8 mouse cellular contexts compared by ENCODE assay signal in the genomic region with DNA sequence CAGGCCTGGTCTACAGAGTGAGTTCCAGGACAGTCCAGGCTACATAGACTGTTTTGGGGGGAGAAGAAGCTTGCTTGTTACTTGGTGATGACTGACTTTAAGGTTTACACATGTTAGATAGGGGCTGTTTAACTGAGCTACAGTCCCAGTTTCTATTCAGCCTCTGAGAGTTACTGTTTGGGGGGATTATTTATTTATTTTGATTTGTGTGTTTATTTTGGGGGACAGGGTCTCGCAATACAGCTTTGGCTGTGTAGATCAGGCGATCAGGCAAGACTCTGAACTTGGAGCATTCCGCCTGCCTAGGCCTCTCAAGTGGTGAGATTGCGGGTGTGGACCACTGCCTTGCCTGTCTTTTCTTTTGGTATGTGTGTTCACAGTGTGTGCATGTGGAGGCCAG. TPM values are rescaled to one million over a fixed set of nuclear protein-coding genes. Genes with fewer than 3 reads are reported as not detected.
A peak's percentile ranks its signal among the peaks of the same experiment; 100 is the strongest.
DNase-seq lines count a peak whose midpoint lies in the region; ATAC-seq lines count a peak whose summit lies in the region.

No protein-coding gene starts in this region.

- peaks cover 41% of the 10 kb centered on the region for H3K36me3 ChIP-seq in erythroblast, embryonic 14.5 days (ENCODE audit: control insufficient read depth)
- H3K36me3 ChIP-seq in neural tube, embryonic 11.5 days (ENCODE audit: control insufficient read depth, insufficient read depth, low read length) = no peaks in the 10 kb centered on the region
- H3K36me3 ChIP-seq in liver, embryonic 13.5 days = no peaks in the 10 kb centered on the region

- 85% methylated on average over 4 of the region's 4 CpGs for WGBS in neural tube, embryonic 11.5 days
- 52% methylated on average over 4 of the region's 4 CpGs for WGBS in liver, embryonic 13.5 days (ENCODE audit: insufficient replicate concordance)

- H3K4me3 ChIP-seq in erythroblast, embryonic 14.5 days (replicated peaks) = peak overlapping the region; percentile 98
- H3K4me3 ChIP-seq in neural tube, embryonic 11.5 days (ENCODE audit: low read depth, low read length) = no peak overlapping the region
- peak overlapping the region; percentile 96 for H3K4me3 ChIP-seq in liver, embryonic 13.5 days (replicated peaks)

- H3K4me1 ChIP-seq in erythroblast, embryonic 14.5 days (ENCODE audit: control insufficient read depth) = peaks cover 81% of the 10 kb centered on the region
- H3K4me1 ChIP-seq in neural tube, embryonic 11.5 days (ENCODE audit: control insufficient read depth, insufficient read depth, low read length) = peaks cover 12% of the 10 kb centered on the region; the same call in 1 of the 2 replicates
- peaks cover 74% of the 10 kb centered on the region for H3K4me1 ChIP-seq in liver, embryonic 13.5 days (replicated peaks)

- no peaks in the 10 kb centered on the region for H3K9me3 ChIP-seq in erythroblast, embryonic 14.5 days (ENCODE audit: control insufficient read depth, low read length)
- H3K9me3 ChIP-seq in neural tube, embryonic 11.5 days (ENCODE audit: control insufficient read depth, low read length) = no peaks in the 10 kb centered on the region
- H3K9me3 ChIP-seq in liver, embryonic 13.5 days (replicated peaks) = no peaks in the 10 kb centered on the region

- no peak overlapping the region for H3K9ac ChIP-seq in neural tube, embryonic 11.5 days (ENCODE audit: low read length)
- peak overlapping the region; percentile 99 for H3K9ac ChIP-seq in liver, embryonic 13.5 days

- H3K27me3 ChIP-seq in erythroblast, embryonic 14.5 days (ENCODE audit: control insufficient read depth) = no peaks in the 10 kb centered on the region
- no peaks in the 10 kb centered on the region for H3K27me3 ChIP-seq in neural tube, embryonic 11.5 days (ENCODE audit: control insufficient read depth, insufficient read depth, low read length)
- H3K27me3 ChIP-seq in liver, embryonic 13.5 days = no peaks in the 10 kb centered on the region

- no peak for DNase-seq in neural tube, embryonic 11.5 days (ENCODE audit: low spot score)
- no peak for DNase-seq in neural tube, embryonic 10.5 days (ENCODE audit: extremely low spot score, low spot score)
- DNase-seq in liver, embryonic 13.5 days = no peak
- DNase-seq in right cerebral cortex, postnatal 36 days (ENCODE audit: low spot score in 2 of 2) = no peak
- DNase-seq in retina, postnatal 1 day = no peak
- no peak for DNase-seq in layer of hippocampus, adult 8-10 months (ENCODE audit: low spot score in 2 of 2)

- no peak overlapping the region for H3K27ac ChIP-seq in neural tube, embryonic 11.5 days (ENCODE audit: low read depth, low read length)
- H3K27ac ChIP-seq in liver, embryonic 13.5 days = peak overlapping the region; percentile 100

- peak overlapping the region; percentile 39 for H3K4me2 ChIP-seq in neural tube, embryonic 11.5 days (ENCODE audit: low read depth)
- H3K4me2 ChIP-seq in liver, embryonic 13.5 days = peak overlapping the region; percentile 85

- no peak for ATAC-seq in erythroblast, adult 5-6 weeks (replicated peaks; ENCODE audit: low FRiP score, poor library complexity, severe bottlenecking)
- ATAC-seq in neural tube, embryonic 11.5 days (ENCODE audit: insufficient read depth, low FRiP score, low TSS enrichment) = no peak
- ATAC-seq in liver, embryonic 13.5 days (ENCODE audit: low read depth) = no peak

RNA-seq across cellular contexts. Expression of a gene that starts 1.4 kb away (rescaled TPM):
- 4.2 and 4.7 TPM in 2 replicates for polyA plus RNA-seq in erythroblast, embryonic 14.5 days (2012)
- total RNA-seq in erythroblast, adult 5-6 weeks (2015; ENCODE audit: low replicate concordance) = 15.7 and 43.2 TPM in 2 replicates
- 40.7 and 47.1 TPM in 2 replicates for total RNA-seq in erythroblast, adult 5-6 weeks (2017; ENCODE audit: low replicate concordance)
- polyA plus RNA-seq in neural tube, embryonic 11.5 days (2014; fragmentation: Nextera tagmentation; extraction: Ambion mirVana) = 25.4 and 27.8 TPM in 2 replicates
- 26.0 and 30.7 TPM in 2 replicates for polyA plus RNA-seq in liver, embryonic 13.5 days (2015; fragmentation: Nextera tagmentation; extraction: Ambion mirVana)
- total RNA-seq in layer of hippocampus, adult 8-10 months (2022) = 10 to 100 TPM; 48.9 to 51.9 (median 49.3) TPM

RNA-seq across cellular contexts. Expression of a gene that starts 28.4 kb away (rescaled TPM):
- 1.4 and 2.1 TPM in 2 replicates for polyA plus RNA-seq in erythroblast, embryonic 14.5 days (2012)
- total RNA-seq in erythroblast, adult 5-6 weeks (2015; ENCODE audit: low replicate concordance) = 0.96 and 2.3 TPM in 2 replicates
- 1.3 and 2.0 TPM in 2 replicates for total RNA-seq in erythroblast, adult 5-6 weeks (2017; ENCODE audit: low replicate concordance)
- polyA plus RNA-seq in neural tube, embryonic 11.5 days (2014; fragmentation: Nextera tagmentation; extraction: Ambion mirVana) = 7.2 and 8.3 TPM in 2 replicates
- polyA plus RNA-seq in liver, embryonic 13.5 days (2015; fragmentation: Nextera tagmentation; extraction: Ambion mirVana) = 5.5 and 7.1 TPM in 2 replicates
- 10 to 100 TPM; 11.4 to 18.4 (median 12.8) TPM for total RNA-seq in layer of hippocampus, adult 8-10 months (2022)

RNA-seq across cellular contexts. Expression of a gene that starts 43.9 kb away (rescaled TPM):
- polyA plus RNA-seq in erythroblast, embryonic 14.5 days (2012) = 6.8 and 7.8 TPM in 2 replicates
- 11.1 and 21.5 TPM in 2 replicates for total RNA-seq in erythroblast, adult 5-6 weeks (2015; ENCODE audit: low replicate concordance)
- 16.0 and 24.9 TPM in 2 replicates for total RNA-seq in erythroblast, adult 5-6 weeks (2017; ENCODE audit: low replicate concordance)
- 32.0 and 35.8 TPM in 2 replicates for polyA plus RNA-seq in neural tube, embryonic 11.5 days (2014; fragmentation: Nextera tagmentation; extraction: Ambion mirVana)
- polyA plus RNA-seq in liver, embryonic 13.5 days (2015; fragmentation: Nextera tagmentation; extraction: Ambion mirVana) = 30.7 and 34.4 TPM in 2 replicates
- 10 to 100 TPM; 40.7 to 43.8 (median 41.8) TPM for total RNA-seq in layer of hippocampus, adult 8-10 months (2022)
